Mouse (Mus musculus): ENCODE data around the gene Fbxw7. TPM values are rescaled to one million over a fixed set of nuclear protein-coding genes. Genes with fewer than 3 reads are reported as not detected.

Gene Fbxw7
- total and polyA plus RNA-seq, 2 experiments from 2014 or later: 13.8 to 21.6 TPM

DNA sequence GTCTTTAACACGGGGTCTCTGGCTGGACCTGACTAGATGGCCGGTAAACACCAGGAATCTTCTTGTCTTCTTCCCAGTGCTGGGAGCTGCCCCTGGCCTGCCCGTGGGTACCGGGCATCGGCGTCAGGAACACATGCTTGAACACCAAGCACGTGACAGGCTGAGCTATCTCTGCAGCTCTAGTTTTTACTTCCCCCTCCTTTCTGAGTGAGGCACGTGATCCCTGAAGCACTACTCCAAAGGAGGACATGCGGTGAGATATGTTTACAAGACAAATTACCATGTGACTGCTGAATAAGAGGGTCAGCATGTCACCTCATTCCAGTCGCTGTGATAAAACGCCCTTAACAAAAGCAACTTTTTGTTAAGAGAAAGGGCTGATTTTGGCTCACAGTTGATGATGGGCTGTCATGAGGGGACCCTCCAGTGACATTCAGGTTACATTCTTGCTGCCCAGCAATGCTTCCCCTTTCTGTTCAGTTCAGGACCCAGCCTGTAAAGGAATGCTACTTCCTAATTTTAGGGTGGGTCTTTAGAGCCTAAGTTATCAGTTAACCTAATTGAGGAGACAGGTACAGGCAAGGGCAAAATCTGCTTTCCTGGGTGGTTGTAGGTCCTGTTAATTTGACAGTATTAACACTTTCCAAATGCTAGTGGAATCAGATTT, 68.9 kb downstream of the Fbxw7 start:
- peak; percentile 97 for ATAC-seq (ENCODE audit: insufficient read depth, low read depth)
- 25% methylated on average over 11 of the region's 11 CpGs for WGBS

DNA sequence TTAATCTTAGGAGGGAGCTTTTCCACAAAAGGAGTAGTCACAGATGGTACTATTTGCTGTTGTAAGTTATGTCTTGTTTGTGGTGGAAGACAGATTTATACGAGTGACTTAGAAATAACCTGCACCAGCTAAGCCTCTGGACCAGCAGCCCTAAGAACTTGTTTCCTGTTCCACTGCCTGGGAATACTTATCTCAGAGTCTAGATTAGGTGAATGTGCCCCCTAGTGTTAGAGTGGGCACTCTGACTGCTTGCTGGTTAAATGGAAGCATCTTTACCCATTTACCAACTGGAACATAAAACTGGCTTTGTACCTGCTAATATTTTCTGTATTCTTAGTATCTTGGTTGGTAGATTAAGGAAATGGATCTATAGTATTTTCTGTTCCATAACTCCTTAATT, 74.6 kb downstream of the Fbxw7 start:
- Histone ChIP-seq H3K27me3 (ENCODE audit: control insufficient read depth, insufficient read depth, low read length) (no peaks in the 10 kb centered on the region), H3K36me3 (replicated peaks; ENCODE audit: control insufficient read depth, insufficient read depth, low read length) (no peaks in the 10 kb centered on the region; the same call in 1 of the 2 replicates), H3K27ac (ENCODE audit: low read depth) (no peak overlapping the region), H3K4me3 (ENCODE audit: low read depth, low read length) (no peak overlapping the region), H3K4me1 (ENCODE audit: control insufficient read depth, insufficient read depth) (no peaks in the 10 kb centered on the region), H3K9me3 (replicated peaks; ENCODE audit: control insufficient read depth, low read length) (no peaks in the 10 kb centered on the region), H3K9ac (replicated peaks; ENCODE audit: low read depth, low read length) (no peak overlapping the region), H3K4me2 (ENCODE audit: low read depth, low read length) (no peak overlapping the region)
- DNase-seq (ENCODE audit: low spot score): peak; percentile 41
- TF ChIP-seq CTCF (IDR thresholded peaks at IDR 0.05; ENCODE audit: low read depth) (peak; percentile 67), EP300 (IDR thresholded peaks at IDR 0.05; ENCODE audit: low read depth) (no peak)
- ATAC-seq (ENCODE audit: insufficient read depth, low read depth): no peak
- WGBS: 37% methylated on average over 1 of the region's 1 CpGs

More for the DNA sequence above, 68.9 kb downstream of the Fbxw7 start:
- Histone ChIP-seq H3K4me1 (ENCODE audit: control insufficient read depth, insufficient read depth) (peaks cover 15% of the 10 kb centered on the region), H3K27me3 (ENCODE audit: control insufficient read depth, insufficient read depth, low read length) (no peaks in the 10 kb centered on the region), H3K4me2 (ENCODE audit: low read depth, low read length) (0 out of 2 replicates have a peak overlapping the region, but pooled peaks have one; percentile 8), H3K9ac (replicated peaks; ENCODE audit: low read depth, low read length) (no peak overlapping the region), H3K27ac (ENCODE audit: low read depth) (0 out of 2 replicates have a peak overlapping the region, but pooled peaks have one; percentile 49), H3K36me3 (replicated peaks; ENCODE audit: control insufficient read depth, insufficient read depth, low read length) (no peaks in the 10 kb centered on the region), H3K4me3 (ENCODE audit: low read depth, low read length) (no peak overlapping the region), H3K9me3 (replicated peaks; ENCODE audit: control insufficient read depth, low read length) (no peaks in the 10 kb centered on the region)
- no peak for TF ChIP-seq CTCF (IDR thresholded peaks at IDR 0.05; ENCODE audit: low read depth)
- peak; percentile 79 for DNase-seq (ENCODE audit: low spot score)

DNA sequence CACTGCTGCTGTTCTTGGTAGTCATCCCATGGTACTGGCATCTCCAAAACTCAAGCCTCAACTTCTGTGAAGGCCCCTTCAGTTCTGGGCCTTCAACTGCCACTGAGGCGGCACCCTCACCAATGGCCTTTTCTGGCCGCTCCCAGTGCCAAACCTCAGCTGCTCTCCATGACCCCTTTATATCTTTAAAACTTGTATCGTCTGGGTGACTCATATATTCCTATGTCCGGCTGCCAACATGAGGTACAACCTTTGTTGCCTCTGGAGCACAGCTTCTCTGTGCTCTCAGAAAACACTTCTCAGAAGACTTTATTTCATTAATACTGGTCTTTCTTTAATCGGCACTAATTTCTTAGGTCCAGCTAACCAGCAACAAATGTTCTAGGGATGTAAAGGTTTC, 75.9 kb downstream of the Fbxw7 start:
- DNase-seq (ENCODE audit: low spot score) (no peak), ATAC-seq (ENCODE audit: insufficient read depth, low read depth) (peak; percentile 20; the same call in 1 of the 2 replicates)
- no peaks in the 10 kb centered on the region for H3K27me3 ChIP-seq (ENCODE audit: control insufficient read depth, insufficient read depth, low read length)
- H3K27ac ChIP-seq (ENCODE audit: low read depth): no peak overlapping the region
- no peak overlapping the region for H3K9ac ChIP-seq (replicated peaks; ENCODE audit: low read depth, low read length)
- no peak overlapping the region for H3K4me3 ChIP-seq (ENCODE audit: low read depth, low read length)
- 66% methylated on average over 5 of the region's 5 CpGs for WGBS
- TF ChIP-seq CTCF (IDR thresholded peaks at IDR 0.05; ENCODE audit: low read depth) (no peak), EP300 (IDR thresholded peaks at IDR 0.05; ENCODE audit: low read depth) (no peak)
- no peaks in the 10 kb centered on the region for H3K4me1 ChIP-seq (ENCODE audit: control insufficient read depth, insufficient read depth)
- no peaks in the 10 kb centered on the region for H3K9me3 ChIP-seq (replicated peaks; ENCODE audit: control insufficient read depth, low read length)
- H3K36me3 ChIP-seq (replicated peaks; ENCODE audit: control insufficient read depth, insufficient read depth, low read length): no peaks in the 10 kb centered on the region; the same call in 1 of the 2 replicates
- no peak overlapping the region for H3K4me2 ChIP-seq (ENCODE audit: low read depth, low read length)

DNA sequence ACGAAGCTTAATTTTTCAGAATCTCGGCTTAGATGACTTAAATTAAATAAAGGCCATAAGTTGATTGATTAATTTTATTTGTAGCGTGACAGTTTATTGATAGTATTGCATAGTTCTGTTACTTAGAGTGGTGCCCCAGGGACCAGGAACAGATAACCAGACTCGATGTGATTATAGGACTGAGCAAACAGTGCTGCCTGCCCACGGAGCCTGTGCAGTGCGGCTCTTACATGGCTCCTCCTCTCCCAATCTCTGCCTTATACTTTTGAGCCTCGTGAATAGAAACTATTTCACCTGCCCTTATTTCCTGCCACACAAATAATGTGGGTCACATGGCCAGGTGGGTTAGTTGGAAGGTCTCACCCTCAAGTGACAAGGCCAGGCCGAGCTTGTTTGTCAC, 82.9 kb downstream of the Fbxw7 start:
- Histone ChIP-seq H3K4me1 (ENCODE audit: control insufficient read depth, insufficient read depth) (no peaks in the 10 kb centered on the region), H3K27ac (ENCODE audit: low read depth) (no peak overlapping the region), H3K4me2 (ENCODE audit: low read depth, low read length) (no peak overlapping the region), H3K27me3 (ENCODE audit: control insufficient read depth, insufficient read depth, low read length) (no peaks in the 10 kb centered on the region), H3K9ac (replicated peaks; ENCODE audit: low read depth, low read length) (no peak overlapping the region), H3K36me3 (replicated peaks; ENCODE audit: control insufficient read depth, insufficient read depth, low read length) (no peaks in the 10 kb centered on the region), H3K4me3 (ENCODE audit: low read depth, low read length) (no peak overlapping the region), H3K9me3 (replicated peaks; ENCODE audit: control insufficient read depth, low read length) (no peaks in the 10 kb centered on the region)
- TF ChIP-seq EP300 (IDR thresholded peaks at IDR 0.05; ENCODE audit: low read depth): no peak
- 63% methylated on average over 8 of the region's 8 CpGs for WGBS
- no peak for DNase-seq (ENCODE audit: low spot score)
- no peak for ATAC-seq (ENCODE audit: insufficient read depth, low read depth)

DNA sequence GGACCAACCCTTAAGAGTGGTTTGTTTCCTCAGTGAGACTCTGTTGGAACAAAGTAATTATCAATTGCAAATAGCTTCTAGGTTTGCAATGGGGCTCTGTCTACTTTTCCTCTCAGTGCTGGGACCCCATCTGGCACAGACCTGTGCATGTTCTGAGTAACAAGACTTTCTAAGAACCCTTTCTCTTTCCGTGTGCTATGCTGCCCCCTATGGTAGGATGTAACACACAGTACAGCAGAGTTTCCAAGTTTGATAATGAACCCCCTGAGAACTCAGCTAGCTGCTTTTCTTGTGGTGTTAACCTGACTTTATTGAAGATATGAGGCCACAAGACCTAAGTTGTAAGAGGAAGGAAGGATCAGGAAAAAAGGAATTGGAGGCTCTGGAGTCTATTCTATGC, 91.5 kb downstream of the Fbxw7 start:
- H3K9me3 ChIP-seq (replicated peaks; ENCODE audit: control insufficient read depth, low read length): no peaks in the 10 kb centered on the region
- peaks cover 9% of the 10 kb centered on the region for H3K36me3 ChIP-seq (replicated peaks; ENCODE audit: control insufficient read depth, insufficient read depth, low read length)
- no peak overlapping the region for H3K4me2 ChIP-seq (ENCODE audit: low read depth, low read length)
- no peaks in the 10 kb centered on the region for H3K4me1 ChIP-seq (ENCODE audit: control insufficient read depth, insufficient read depth)
- WGBS: 17% methylated on average over 1 of the region's 1 CpGs
- no peaks in the 10 kb centered on the region for H3K27me3 ChIP-seq (ENCODE audit: control insufficient read depth, insufficient read depth, low read length)
- peak; percentile 30 for DNase-seq (ENCODE audit: low spot score)
- H3K27ac ChIP-seq (ENCODE audit: low read depth): no peak overlapping the region
- no peak overlapping the region for H3K4me3 ChIP-seq (ENCODE audit: low read depth, low read length)
- TF ChIP-seq EP300 (IDR thresholded peaks at IDR 0.05; ENCODE audit: low read depth) (no peak), CTCF (IDR thresholded peaks at IDR 0.05; ENCODE audit: low read depth) (peak; percentile 77)
- H3K9ac ChIP-seq (replicated peaks; ENCODE audit: low read depth, low read length): no peak overlapping the region
- ATAC-seq (ENCODE audit: insufficient read depth, low read depth): peak; percentile 44; the same call in 1 of the 2 replicates

DNA sequence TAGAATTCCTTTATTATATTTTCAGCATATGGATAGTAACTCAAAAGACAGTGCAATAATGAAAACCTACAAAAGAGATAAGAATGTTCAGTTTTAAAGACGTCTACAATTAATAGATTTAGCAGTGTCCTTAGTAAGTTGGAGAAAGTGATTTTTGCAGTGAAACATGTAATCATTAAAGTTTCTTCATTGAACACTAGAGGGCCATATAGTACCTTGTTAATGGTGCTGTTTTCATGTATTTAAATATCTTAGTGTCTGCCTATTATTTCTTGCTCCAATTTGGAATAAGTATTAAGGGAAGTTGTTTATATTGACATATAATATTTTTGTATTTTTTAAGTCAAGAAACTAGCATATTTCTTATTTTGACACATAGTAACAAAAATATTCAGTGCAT, 99.2 kb downstream of the Fbxw7 start:
- Histone ChIP-seq H3K4me2 (ENCODE audit: low read depth, low read length) (no peak overlapping the region), H3K9me3 (replicated peaks; ENCODE audit: control insufficient read depth, low read length) (no peaks in the 10 kb centered on the region), H3K9ac (replicated peaks; ENCODE audit: low read depth, low read length) (no peak overlapping the region), H3K27ac (ENCODE audit: low read depth) (no peak overlapping the region), H3K4me1 (ENCODE audit: control insufficient read depth, insufficient read depth) (no peaks in the 10 kb centered on the region), H3K27me3 (ENCODE audit: control insufficient read depth, insufficient read depth, low read length) (no peaks in the 10 kb centered on the region), H3K4me3 (ENCODE audit: low read depth, low read length) (no peak overlapping the region), H3K36me3 (replicated peaks; ENCODE audit: control insufficient read depth, insufficient read depth, low read length) (no peaks in the 10 kb centered on the region; the same call in 1 of the 2 replicates)
- 31% methylated on average over 1 of the region's 1 CpGs for WGBS
- ATAC-seq (ENCODE audit: insufficient read depth, low read depth) (no peak), DNase-seq (ENCODE audit: low spot score) (no peak)
- TF ChIP-seq CTCF (IDR thresholded peaks at IDR 0.05; ENCODE audit: low read depth): peak; percentile 43
- TF ChIP-seq EP300 (IDR thresholded peaks at IDR 0.05; ENCODE audit: low read depth): no peak
